Mouse (Mus musculus) olfactory bulb, adult 2 months (tissue): Measurements from ENCODE around the gene Mical3. TPM values are rescaled to one million over a fixed set of nuclear protein-coding genes. Genes with fewer than 3 reads are reported as not detected.

Experiments used
- H3K27ac ChIP-seq: fragments of 200-500 bp; 2 replicates; pipeline ENCODE4 v1.5.1; 2012; ENCODE audit warnings: low read depth, low read length; ENCODE audit not compliant: insufficient read depth
- H3K4me1 ChIP-seq: fragments of 200-500 bp; 2 replicates; pipeline ENCODE4 v1.6.1; 2012; ENCODE audit warnings: low read length; ENCODE audit not compliant: control insufficient read depth, insufficient read depth
- H3K4me3 ChIP-seq: fragments of 200-500 bp; 2 replicates; pipeline ENCODE4 v1.5.1; 2012; ENCODE audit warnings: mild to moderate bottlenecking, low read depth, low read length, moderate library complexity; ENCODE audit not compliant: insufficient read depth
- CTCF ChIP-seq: fragments of 200-500 bp; IDR thresholded peaks from 2 replicates; pipeline ENCODE4 v1.5.1; 2012; ENCODE audit warnings: low read depth, mild to moderate bottlenecking, low read length, moderate library complexity; ENCODE audit not compliant: insufficient read depth
- POLR2A ChIP-seq: fragments of 200-500 bp; IDR thresholded peaks from 2 replicates; pipeline ENCODE4 v1.6.1; 2012; ENCODE audit warnings: mild to moderate bottlenecking, low read depth, low read length, moderate library complexity; ENCODE audit not compliant: insufficient read depth
- WGBS: fragments of 180-500 bp; shearing (Covaris S2); methylation state at CpG from one replicate; pipeline ENCODE4 v1.1.7; 2018; 5-methylcytosine and 5-hydroxymethylcytosine counted together
- polyA plus RNA-seq: library from polyadenylated mRNA; stranded (reverse); fragments of >200 nt; gene quantifications from 2 replicates; pipeline ENCODE4 v1.2.4, GENCODE M21; 2012; ENCODE audit warnings: low replicate concordance; ENCODE audit not compliant: missing spikeins, insufficient read depth, insufficient read length

Gene Mical3
- polyA plus RNA-seq, 1 experiment, result 277 TPM

- Histone ChIP-seq H3K4me1 (peaks cover 8% of the 10 kb centered on the region), H3K4me3 (no peak overlapping the region), H3K27ac (no peak overlapping the region)
- 73% methylated on average over 5 of the region's 5 CpGs for WGBS
- TF ChIP-seq POLR2A (no peak), CTCF (no peak)
Observed at GRCm38 (mm10) chr6:121122739-121123241, 8.0 kb downstream of the Mical3 start.

GRCm38 (mm10) chr6:121120776-121121175 lies 10.0 kb downstream of the Mical3 start:
- H3K4me1 ChIP-seq, result peaks cover 4% of the 10 kb centered on the region; the same call in 1 of the 2 replicates
- 55% methylated on average over 7 of the region's 7 CpGs for WGBS
- no peak overlapping the region for H3K4me3 ChIP-seq
- no peak for TF ChIP-seq CTCF
- TF ChIP-seq POLR2A, result no peak
- H3K27ac ChIP-seq, result no peak overlapping the region

GRCm38 (mm10) chr6:121117971-121118755 lies 12.6 kb downstream of the Mical3 start:
- Histone ChIP-seq H3K4me1 (peaks cover 4% of the 10 kb centered on the region; the same call in 1 of the 2 replicates), H3K27ac (no peak overlapping the region), H3K4me3 (no peak overlapping the region)
- TF ChIP-seq CTCF (no peak), POLR2A (no peak)
- 89% methylated on average over 15 of the region's 15 CpGs for WGBS

- Histone ChIP-seq H3K27ac (no peak overlapping the region), H3K4me1 (no peaks in the 10 kb centered on the region), H3K4me3 (no peak overlapping the region)
- TF ChIP-seq POLR2A (no peak), CTCF (no peak)
- 75% methylated on average over 4 of the region's 4 CpGs for WGBS
Observed at GRCm38 (mm10) chr6:121117142-121117541, 13.7 kb downstream of the Mical3 start.

GRCm38 (mm10) chr6:121116434-121116833 lies 14.4 kb downstream of the Mical3 start:
- no peaks in the 10 kb centered on the region for H3K4me1 ChIP-seq
- H3K27ac ChIP-seq, result no peak overlapping the region
- WGBS, result 82% methylated on average over 10 of the region's 10 CpGs
- H3K4me3 ChIP-seq, result no peak overlapping the region
- no peak for TF ChIP-seq POLR2A
- no peak for TF ChIP-seq CTCF

GRCm38 (mm10) chr6:121111448-121112055 lies 19.2 kb downstream of the Mical3 start:
- H3K27ac ChIP-seq, result no peak overlapping the region
- WGBS, result 68% methylated on average over 10 of the region's 10 CpGs

GRCm38 (mm10) chr6:121109998-121110603 lies 20.7 kb downstream of the Mical3 start:
- H3K4me3 ChIP-seq, result peak overlapping the region; percentile 89
- H3K4me1 ChIP-seq, result peaks cover 16% of the 10 kb centered on the region
- TF ChIP-seq CTCF (no peak), POLR2A (peak; percentile 30)
- under 1% methylated on average over 42 of the region's 42 CpGs for WGBS
- peak overlapping the region; percentile 97 for H3K27ac ChIP-seq

More at GRCm38 (mm10) chr6:121111448-121112055, 19.2 kb downstream of the Mical3 start:
- peaks cover 9% of the 10 kb centered on the region for H3K4me1 ChIP-seq
- TF ChIP-seq CTCF (no peak), POLR2A (no peak)
- H3K4me3 ChIP-seq, result no peak overlapping the region

- TF ChIP-seq CTCF (no peak), POLR2A (no peak)
- peak overlapping the region; percentile 89 for H3K4me3 ChIP-seq
- peak overlapping the region; percentile 97; the same call in 1 of the 2 replicates for H3K27ac ChIP-seq
- under 1% methylated on average over 52 of the region's 52 CpGs for WGBS
- H3K4me1 ChIP-seq, result peaks cover 20% of the 10 kb centered on the region
Observed at GRCm38 (mm10) chr6:121109181-121109981, 21.4 kb downstream of the Mical3 start.
